Mouse (Mus musculus) kidney, adult 8-10 months (tissue): ENCODE data around the gene Hdac5.
"Not testable (repeated sequence)": the region's sequence is repeated elsewhere in the genome, so short reads cannot be mapped to it uniquely, and the experiment has no call there.

Source experiments
- DNase-seq, 2 experiments: peaks; one replicate each; pipeline ENCODE4 v3.0.0; 2022

Hdac5 gene

DNA sequence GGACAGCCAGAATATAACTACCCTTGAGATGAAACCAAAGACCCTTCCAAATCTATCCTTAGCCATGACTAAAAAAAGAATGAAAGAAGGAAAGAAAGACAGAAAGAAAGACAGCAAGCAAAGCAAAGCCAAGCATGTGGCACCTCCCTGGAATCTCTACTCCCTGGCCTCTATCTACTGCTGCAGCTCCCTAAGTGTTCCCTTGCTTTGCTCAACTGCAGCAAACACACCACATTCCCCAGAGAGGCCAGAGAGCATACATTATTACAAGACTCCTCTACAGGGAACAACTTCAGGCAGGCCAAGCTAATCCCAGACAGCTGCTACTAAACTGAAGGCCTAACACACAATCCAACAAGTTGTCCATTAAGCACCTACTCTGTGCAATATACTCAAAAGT lies 50.1 kb downstream of the Hdac5 start:
- no peak for DNase-seq

DNA sequence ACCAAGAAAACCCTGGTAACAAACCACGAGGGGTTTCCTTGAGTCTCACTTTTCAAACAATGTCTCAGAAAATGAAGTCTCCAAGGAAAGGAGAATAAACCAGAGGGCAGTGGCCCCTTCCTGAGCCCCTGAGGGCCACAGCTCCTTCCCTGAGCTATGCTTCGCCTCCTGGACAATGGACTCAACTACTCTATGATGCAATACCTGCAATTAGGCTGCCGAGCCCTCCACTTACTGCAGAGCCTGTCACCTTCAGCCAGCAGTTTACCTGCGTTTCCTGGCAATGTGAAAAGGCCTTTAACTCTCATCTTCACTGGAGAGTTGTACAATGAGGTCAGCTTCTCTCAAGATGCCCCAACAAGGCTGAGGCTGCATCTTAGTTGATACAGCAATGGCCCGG lies 61.3 kb downstream of the Hdac5 start:
- DNase-seq = no peak

DNA sequence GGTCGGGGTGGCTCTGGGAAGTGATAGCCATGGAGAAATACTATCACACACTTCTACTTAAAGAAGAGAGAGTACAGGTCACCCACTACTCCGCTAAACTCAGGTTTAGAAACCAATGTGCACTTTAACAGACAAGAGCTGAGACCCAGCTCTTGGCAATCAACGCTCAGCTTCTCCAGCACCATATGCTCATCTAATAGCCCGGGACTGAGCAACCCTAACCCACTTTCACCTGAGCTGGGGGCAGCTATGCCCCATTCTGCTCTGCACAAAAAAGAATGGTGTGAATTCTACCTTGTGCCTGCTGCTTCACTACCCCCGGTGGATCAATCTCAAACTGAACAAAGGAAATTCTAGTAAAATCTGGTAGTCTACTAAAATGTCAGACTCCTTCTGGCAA lies 62.4 kb downstream of the Hdac5 start:
- DNase-seq = no peak

DNA sequence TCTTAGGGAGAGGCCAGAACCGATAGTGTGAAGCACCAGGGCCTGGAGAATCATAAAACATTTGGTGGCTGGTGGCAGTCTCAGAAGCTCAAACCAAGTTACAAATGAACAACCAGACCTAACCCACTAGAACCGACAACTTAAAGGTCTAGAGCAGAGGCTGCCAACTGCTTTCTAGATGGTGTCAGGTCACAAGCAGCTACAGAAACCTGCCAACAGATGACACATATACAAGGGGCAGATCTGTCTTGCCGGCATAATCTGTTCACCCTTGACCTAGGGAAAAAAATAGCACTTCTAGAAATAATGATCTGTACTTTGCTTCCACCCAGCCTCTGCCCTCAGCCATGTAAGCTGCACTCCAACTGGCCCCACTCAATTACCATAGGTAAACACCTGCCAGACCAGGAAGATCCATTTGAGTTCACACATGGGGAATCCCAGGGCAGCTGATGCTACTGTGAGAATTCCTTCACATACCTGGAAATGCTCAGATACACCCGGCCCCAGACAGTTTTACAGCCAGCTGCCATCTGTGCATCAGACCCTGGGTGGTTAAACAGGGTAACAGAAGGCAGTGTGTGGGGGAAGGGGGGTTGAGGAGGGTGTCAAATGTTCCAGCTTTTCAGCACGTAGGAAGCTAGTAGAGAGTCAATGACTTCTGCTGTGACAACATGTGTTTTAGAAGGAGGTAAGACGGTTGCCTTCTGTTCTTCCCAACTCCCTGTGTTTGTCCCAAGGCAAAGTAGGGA lies 63.8 kb downstream of the Hdac5 start:
- peak in 1 of 2 experiments; percentile 35 for DNase-seq

DNA sequence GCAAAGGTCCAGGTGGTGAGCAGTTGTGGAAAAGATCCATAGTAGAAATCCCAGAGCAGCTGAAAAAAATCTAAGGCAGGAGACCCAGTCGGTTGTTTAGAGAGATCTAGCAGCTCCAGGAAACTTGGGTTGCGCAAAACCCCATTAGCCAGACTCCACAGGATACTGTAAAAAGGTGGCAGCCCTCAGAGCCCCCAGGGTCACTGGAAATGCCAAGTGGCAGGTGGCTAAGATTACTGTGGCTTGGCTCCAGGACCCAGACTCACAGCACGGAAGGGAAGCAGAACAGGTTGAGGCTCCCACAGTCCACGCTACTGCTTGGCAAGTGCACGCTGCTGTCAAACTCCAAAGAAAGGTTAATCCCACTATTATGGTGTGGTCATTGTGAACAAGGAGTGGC lies 70.2 kb downstream of the Hdac5 start:
- DNase-seq = no peak

DNA sequence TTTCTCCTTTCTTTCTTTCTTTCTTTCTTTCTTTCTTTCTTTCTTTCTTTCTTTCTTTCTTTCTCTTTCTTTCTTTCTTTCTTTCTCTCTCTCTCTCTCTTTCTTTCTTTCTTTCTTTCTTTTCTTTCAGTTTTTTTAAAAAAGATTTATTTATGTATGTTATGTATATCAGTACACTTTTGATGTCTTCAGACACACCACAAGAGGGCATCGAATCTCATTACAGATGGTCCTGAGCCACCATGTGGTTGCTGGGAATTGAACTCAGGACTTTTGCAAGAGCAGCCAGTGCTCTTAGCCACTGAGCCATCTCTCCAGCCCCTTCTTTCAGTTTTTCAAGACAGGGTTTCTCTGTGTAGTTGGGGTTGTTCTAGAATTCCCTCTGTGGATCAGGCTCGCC lies 71.9 kb downstream of the Hdac5 start:
- not testable (repeated sequence) for DNase-seq

DNA sequence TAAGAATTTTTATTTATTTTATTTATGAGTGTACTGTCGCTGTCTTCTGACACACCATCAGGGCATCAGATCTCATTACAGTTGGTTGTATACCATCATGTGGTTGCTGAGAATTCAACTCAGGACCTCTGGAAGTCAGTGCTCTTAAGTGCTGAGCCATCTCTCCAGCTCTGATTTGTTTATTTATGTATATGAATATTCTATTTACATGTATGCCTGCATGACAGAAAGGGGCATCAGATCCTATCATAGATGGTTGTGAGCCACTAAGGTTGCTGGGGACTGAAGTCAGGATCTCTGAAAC lies 73.2 kb downstream of the Hdac5 start:
- no peak for DNase-seq

DNA sequence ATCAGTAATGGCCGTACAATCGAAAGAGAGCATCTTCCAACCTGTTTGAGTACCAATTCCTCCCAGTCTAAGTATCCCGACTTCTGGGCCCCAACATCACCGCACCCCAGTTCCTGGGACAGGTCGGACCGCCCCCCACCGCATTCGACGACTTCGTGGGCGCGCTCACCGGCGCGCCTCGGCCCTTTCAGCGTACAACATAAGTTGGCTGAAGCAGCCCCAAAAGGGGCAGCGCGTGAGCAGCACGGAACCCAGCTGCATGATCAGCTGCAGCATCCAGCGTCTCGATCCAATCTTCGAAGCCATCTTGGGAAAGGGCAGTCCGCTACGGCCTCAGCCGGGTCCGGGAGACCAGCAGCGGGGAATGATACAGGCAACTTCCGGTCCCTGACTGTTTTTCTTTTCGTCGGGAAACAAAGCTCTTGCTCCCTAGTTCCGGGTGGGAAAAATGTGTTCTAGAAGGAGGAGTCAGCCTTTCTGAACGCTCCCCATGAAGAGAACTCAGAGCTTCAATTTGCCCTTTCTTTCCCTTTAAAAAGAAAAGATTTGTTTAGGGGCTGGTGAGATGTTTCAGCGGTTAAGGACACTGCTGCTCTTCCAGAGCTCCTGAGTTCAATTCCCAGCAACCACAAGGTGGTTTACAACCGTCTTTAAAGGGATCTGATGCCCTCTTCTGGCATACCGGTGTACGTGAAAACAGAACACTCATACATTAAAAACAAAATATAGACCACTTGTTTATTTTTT lies 73.8 kb downstream of the Hdac5 start, which contains the start of gene Tmem101:
TSS of gene Tmem101 (minus strand) at position 366 of the 747 bp plus-strand sequence.
- peak; percentile 90 to 93 for DNase-seq

DNA sequence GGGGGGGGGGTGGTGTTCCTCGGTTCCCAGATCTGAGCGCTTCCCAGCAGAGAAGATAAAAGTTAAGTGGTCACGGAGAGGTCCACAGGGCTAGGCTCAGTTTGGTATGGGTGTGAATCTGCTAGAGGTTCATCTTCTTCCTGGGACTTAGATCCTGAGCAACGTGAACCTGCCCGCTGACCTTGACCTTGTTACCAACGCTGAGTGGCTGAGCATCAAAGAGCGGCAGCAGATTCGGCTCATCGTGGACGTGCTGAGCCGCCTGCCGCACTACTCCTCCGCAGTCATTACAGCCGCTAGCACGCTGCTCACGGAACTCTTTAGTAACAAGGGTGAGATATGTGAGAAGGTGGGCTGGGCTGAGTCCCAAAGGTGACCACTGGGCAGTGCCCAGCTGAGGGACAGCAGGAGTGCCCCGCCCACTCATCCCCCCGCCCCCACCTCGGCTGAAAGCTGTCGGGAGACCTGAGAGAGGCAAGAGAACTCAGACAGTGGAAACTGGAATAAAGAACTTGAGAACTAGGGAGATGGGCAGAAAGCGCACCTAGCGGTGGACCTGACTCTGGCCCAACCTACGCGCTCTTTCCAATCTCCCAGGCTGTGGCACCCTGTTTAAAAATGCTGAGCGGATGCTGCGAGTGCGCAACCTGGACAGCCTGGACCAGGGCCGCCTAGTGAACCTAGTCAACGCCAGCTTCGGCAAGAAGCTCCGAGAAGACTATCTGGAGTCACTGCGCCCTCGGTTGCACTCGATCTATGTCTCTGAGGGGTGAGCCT lies 82.6 kb downstream of the Hdac5 start:
- no peak for DNase-seq

DNA sequence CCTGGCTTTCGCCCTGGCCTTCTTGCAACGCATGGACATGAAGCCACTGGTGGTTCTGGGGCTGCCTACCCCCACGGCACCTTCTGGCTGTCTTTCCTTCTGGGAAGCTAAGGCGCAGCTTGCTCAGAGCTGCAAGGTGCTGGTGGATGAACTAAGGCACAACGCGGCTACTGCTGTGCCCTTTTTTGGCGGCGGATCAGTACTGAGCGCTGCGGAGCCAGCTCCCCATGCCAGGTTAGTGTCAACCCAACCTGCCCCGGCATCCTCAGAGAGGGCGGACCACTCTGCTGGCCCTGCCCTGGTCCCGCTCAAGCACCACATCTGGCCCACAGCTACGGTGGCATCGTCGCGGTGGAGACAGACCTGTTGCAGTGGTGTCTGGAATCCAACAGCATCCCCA lies 83.4 kb downstream of the Hdac5 start:
- no peak for DNase-seq

DNA sequence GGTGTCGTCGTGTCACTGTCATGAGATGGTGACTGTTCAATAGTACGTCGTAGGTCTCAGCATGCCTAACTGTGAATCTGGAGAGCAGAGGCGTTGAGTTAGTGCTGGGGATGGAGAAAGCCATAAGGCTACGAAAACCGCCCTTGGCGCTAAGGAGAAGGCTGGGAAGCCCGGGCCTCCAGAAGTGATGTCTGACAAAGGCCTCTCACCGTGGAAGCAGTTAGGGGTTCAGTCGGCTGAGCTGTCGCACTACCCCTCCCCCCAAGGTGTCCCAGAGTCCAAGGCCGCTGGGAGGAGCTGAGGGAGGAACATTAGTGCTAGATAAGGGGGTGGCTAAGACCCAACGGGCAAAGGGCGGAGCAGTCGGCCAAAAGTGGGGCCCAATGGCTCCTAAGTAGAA lies 84.0 kb downstream of the Hdac5 start:
- peak; percentile 27 to 36 for DNase-seq

DNA sequence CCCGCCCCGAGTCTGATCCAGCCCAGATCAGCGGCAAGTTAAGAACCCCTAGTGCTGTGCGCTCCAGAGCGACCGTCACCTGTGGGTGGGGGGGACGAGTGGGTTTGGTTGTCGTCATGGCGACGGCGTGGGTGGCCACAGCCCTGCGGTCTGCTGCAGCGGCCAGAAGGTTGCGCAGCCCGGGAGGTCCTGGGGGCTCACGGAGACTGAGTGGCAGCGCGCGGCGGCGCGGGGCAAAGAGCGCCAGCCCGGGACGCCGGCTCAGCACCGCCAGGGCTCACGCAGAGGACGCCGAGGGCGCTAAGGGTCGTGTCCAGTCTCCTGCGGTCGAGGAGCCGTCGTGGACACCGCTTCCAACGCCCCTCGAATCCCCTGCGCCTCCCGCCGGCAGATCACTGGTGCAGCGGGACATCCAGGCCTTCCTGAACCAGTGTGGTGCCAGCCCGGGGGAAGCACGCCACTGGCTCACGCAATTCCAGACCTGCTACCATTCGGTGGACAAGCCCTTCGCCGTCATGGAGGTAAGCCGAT lies 84.4 kb downstream of the Hdac5 start, which contains the start of gene Nags:
TSS of gene Nags (plus strand) at position 43 of the 531 bp plus-strand sequence.
- no peak for DNase-seq

DNA sequence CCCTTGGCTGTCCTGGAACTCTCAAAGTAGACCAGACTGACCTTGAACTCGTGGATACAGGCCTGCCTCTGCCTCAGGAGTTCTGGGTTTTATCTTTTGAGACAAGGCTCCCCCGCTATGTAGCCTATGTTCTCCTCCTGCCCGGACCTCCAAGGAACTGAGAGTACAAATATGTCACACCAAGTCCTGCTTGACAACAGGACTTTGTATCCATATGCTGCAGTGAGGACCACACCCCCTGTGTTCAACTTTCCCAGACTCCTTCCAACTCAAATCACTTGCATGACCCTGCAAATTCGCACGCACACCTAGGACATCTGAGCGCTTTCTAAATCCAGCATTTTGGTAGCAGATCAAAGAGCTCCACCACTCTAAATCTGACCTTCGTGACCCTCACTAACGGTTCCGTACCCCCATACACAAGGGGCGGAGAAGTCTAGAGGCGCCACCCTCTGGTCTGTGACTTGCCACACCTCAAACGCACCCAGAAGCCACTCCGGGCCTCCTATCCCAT lies 85.0 kb downstream of the Hdac5 start:
- DNase-seq = no peak
